Mouse (Mus musculus): ENCODE data around the gene Lrrc4b.
A peak's percentile ranks its signal among the peaks of the same experiment; 100 is the strongest.

Gene Lrrc4b

GRCm38 (mm10) chr7:44463556-44464225, 34.9 kb downstream of the Lrrc4b start:
- DNase-seq (ENCODE audit: low read depth, low spot score): no peak

- DNase-seq (ENCODE audit: low read depth, low spot score): no peak
Measured at GRCm38 (mm10) chr7:44464511-44464910, 35.7 kb downstream of the Lrrc4b start.

GRCm38 (mm10) chr7:44465111-44465510, 36.3 kb downstream of the Lrrc4b start, which contains the start of gene Aspdh:
Gene Aspdh (plus strand): TSS chr7:44465391.
- DNase-seq (ENCODE audit: low read depth, low spot score): no peak

GRCm38 (mm10) chr7:44466006-44466887, 37.4 kb downstream of the Lrrc4b start:
- DNase-seq (ENCODE audit: low read depth, low spot score): no peak

- DNase-seq (ENCODE audit: low read depth, low spot score): no peak
Measured at GRCm38 (mm10) chr7:44466888-44467311, 38.1 kb downstream of the Lrrc4b start.

GRCm38 (mm10) chr7:44467811-44468411, 39.1 kb downstream of the Lrrc4b start, which contains the start of gene Josd2:
Gene Josd2 (plus strand): TSS chr7:44467980.
- DNase-seq (ENCODE audit: low read depth, low spot score): peak; percentile 97

- peak; percentile 58 for DNase-seq (ENCODE audit: low read depth, low spot score)
Measured at GRCm38 (mm10) chr7:44468644-44469285, 39.9 kb downstream of the Lrrc4b start.

- peak; percentile 81 for DNase-seq (ENCODE audit: low read depth, low spot score)
Measured at GRCm38 (mm10) chr7:44469677-44470675, 41.2 kb downstream of the Lrrc4b start.

- DNase-seq (ENCODE audit: low read depth, low spot score): peak; percentile 62
Measured at GRCm38 (mm10) chr7:44470696-44471612, 42.1 kb downstream of the Lrrc4b start.

- no peak for DNase-seq (ENCODE audit: low read depth, low spot score)
Measured at GRCm38 (mm10) chr7:44471880-44472557, 43.2 kb downstream of the Lrrc4b start.

- DNase-seq (ENCODE audit: low read depth, low spot score): no peak
Measured at GRCm38 (mm10) chr7:44472558-44472885, 43.7 kb downstream of the Lrrc4b start.

- DNase-seq (ENCODE audit: low read depth, low spot score): no peak
Measured at GRCm38 (mm10) chr7:44472961-44473646, 44.3 kb downstream of the Lrrc4b start.

- DNase-seq (ENCODE audit: low read depth, low spot score): no peak
Measured at GRCm38 (mm10) chr7:44474419-44474818, 45.6 kb downstream of the Lrrc4b start.

- no peak for DNase-seq (ENCODE audit: low read depth, low spot score)
Measured at GRCm38 (mm10) chr7:44475046-44475614, 46.3 kb downstream of the Lrrc4b start.

- peak; percentile 65 for DNase-seq (ENCODE audit: low read depth, low spot score)
Measured at GRCm38 (mm10) chr7:44482836-44483435, 54.1 kb downstream of the Lrrc4b start.

- no peak for DNase-seq (ENCODE audit: low read depth, low spot score)
Measured at GRCm38 (mm10) chr7:44484109-44484508, 55.3 kb downstream of the Lrrc4b start.

GRCm38 (mm10) chr7:44484841-44485571, 56.2 kb downstream of the Lrrc4b start:
- peak; percentile 83 for DNase-seq (ENCODE audit: low read depth, low spot score)
